Mouse (Mus musculus) cerebellum, adult 2 months (tissue): ENCODE measurements at regions not wholly inside any gene's neighbourhood (a gene's known extent, or its start where the extent isn't known, plus 50 kb on each side); places are given as distances from the start of the nearest gene placed in this dataset.

ENCODE experiments used
- DNase-seq, 2 experiments: peaks; one replicate each; pipeline ENCODE4 v3.0.0; 2021
- H3K27ac ChIP-seq: fragments of 200-500 bp; 2 replicates; pipeline ENCODE4 v1.5.1; 2012; ENCODE audit warnings: low read length, control low read depth, inconsistent platforms; ENCODE audit not compliant: insufficient read depth
- H3K27me3 ChIP-seq: fragments of 200-500 bp; 2 replicates; pipeline ENCODE4 v1.6.1; 2012; ENCODE audit warnings: inconsistent platforms, mild to moderate bottlenecking, low read length, moderate library complexity; ENCODE audit not compliant: control insufficient read depth, insufficient read depth
- H3K4me1 ChIP-seq: fragments of 200-500 bp; 2 replicates; pipeline ENCODE4 v1.6.1; 2011; ENCODE audit warnings: low read length; ENCODE audit not compliant: control insufficient read depth, insufficient read depth
- H3K4me3 ChIP-seq: fragments of 200-500 bp; replicated peaks from 2 replicates; pipeline ENCODE3; 2011; ENCODE audit warnings: mild to moderate bottlenecking, low read depth, low read length, control low read depth; ENCODE audit not compliant: insufficient read depth
- CTCF ChIP-seq: fragments of 200-500 bp; IDR thresholded peaks from 2 replicates; pipeline ENCODE4 v1.5.1; 2011; ENCODE audit warnings: low read depth, mild to moderate bottlenecking, control low read depth, low read length, moderate library complexity, borderline replicate concordance; ENCODE audit not compliant: insufficient read depth
- POLR2A ChIP-seq: fragments of 200-500 bp; IDR thresholded peaks from 2 replicates; pipeline ENCODE4 v1.6.1; 2011; ENCODE audit warnings: low read length, control low read depth, borderline replicate concordance; ENCODE audit not compliant: insufficient read depth
- WGBS: fragments of 180-500 bp; shearing (Covaris S2); methylation state at CpG from one replicate; pipeline ENCODE4 v1.1.7; 2018; 5-methylcytosine and 5-hydroxymethylcytosine counted together

- 97% methylated on average over 3 of the region's 3 CpGs for WGBS
- Histone ChIP-seq H3K27ac (no peak overlapping the region), H3K4me1 (no peaks in the 10 kb centered on the region), H3K4me3 (no peak overlapping the region), H3K27me3 (no peaks in the 10 kb centered on the region)
- no peak for DNase-seq
- TF ChIP-seq CTCF: no peak
- TF ChIP-seq POLR2A: no peak
These were observed 321.5 kb upstream of the Sall1 start for GRCm38 (mm10) chr8:89365430-89365829.

- 77% methylated on average over 4 of the region's 4 CpGs for WGBS
- no peak for TF ChIP-seq POLR2A
- Histone ChIP-seq H3K4me3 (no peak overlapping the region), H3K27me3 (no peaks in the 10 kb centered on the region), H3K27ac (no peak overlapping the region), H3K4me1 (no peaks in the 10 kb centered on the region)
- no peak for DNase-seq
These were observed 314.4 kb upstream of the Sall1 start for GRCm38 (mm10) chr8:89358411-89358810.

- 64% methylated on average over 3 of the region's 3 CpGs for WGBS
These were observed 301.6 kb upstream of the Sall1 start for GRCm38 (mm10) chr8:89345547-89345946.

GRCm38 (mm10) chr8:89341686-89342085 is 297.7 kb upstream of the Sall1 start:
- no peak overlapping the region for H3K4me3 ChIP-seq
- H3K27me3 ChIP-seq: no peaks in the 10 kb centered on the region
- H3K27ac ChIP-seq: no peak overlapping the region
- TF ChIP-seq POLR2A (no peak), CTCF (no peak)
- no peak for DNase-seq
- WGBS: 88% methylated on average over 5 of the region's 5 CpGs
- no peaks in the 10 kb centered on the region for H3K4me1 ChIP-seq

More at GRCm38 (mm10) chr8:89345547-89345946, 301.6 kb upstream of the Sall1 start:
- Histone ChIP-seq H3K27me3 (no peaks in the 10 kb centered on the region), H3K27ac (no peak overlapping the region), H3K4me1 (no peaks in the 10 kb centered on the region), H3K4me3 (no peak overlapping the region)
- DNase-seq: no peak
- TF ChIP-seq POLR2A: no peak
- TF ChIP-seq CTCF: no peak

- Histone ChIP-seq H3K4me3 (no peak overlapping the region), H3K27ac (no peak overlapping the region), H3K4me1 (no peaks in the 10 kb centered on the region), H3K27me3 (no peaks in the 10 kb centered on the region)
- WGBS: 82% methylated on average over 2 of the region's 2 CpGs
- no peak for TF ChIP-seq POLR2A
- no peak for TF ChIP-seq CTCF
- DNase-seq: no peak
These were observed 291.5 kb upstream of the Sall1 start for GRCm38 (mm10) chr8:89335416-89335815.

GRCm38 (mm10) chr8:89325751-89326351 is 281.9 kb upstream of the Sall1 start:
- Histone ChIP-seq H3K27me3 (no peaks in the 10 kb centered on the region; the same call in 1 of the 2 replicates), H3K4me1 (no peaks in the 10 kb centered on the region), H3K4me3 (no peak overlapping the region), H3K27ac (no peak overlapping the region)
- 88% methylated on average over 2 of the region's 2 CpGs for WGBS
- no peak for DNase-seq
- TF ChIP-seq POLR2A (no peak), CTCF (no peak)

GRCm38 (mm10) chr8:89325248-89325645 is 281.3 kb upstream of the Sall1 start:
- Histone ChIP-seq H3K4me3 (no peak overlapping the region), H3K27ac (no peak overlapping the region), H3K4me1 (no peaks in the 10 kb centered on the region), H3K27me3 (no peaks in the 10 kb centered on the region; the same call in 1 of the 2 replicates)
- TF ChIP-seq POLR2A: no peak
- no peak for TF ChIP-seq CTCF
- WGBS: 82% methylated on average over 5 of the region's 5 CpGs
- no peak for DNase-seq

GRCm38 (mm10) chr8:89324462-89325247 is 280.7 kb upstream of the Sall1 start:
- WGBS: 44% methylated on average over 12 of the region's 12 CpGs

More at GRCm38 (mm10) chr8:89324462-89325247, 280.7 kb upstream of the Sall1 start:
- Histone ChIP-seq H3K27ac (no peak overlapping the region), H3K4me3 (no peak overlapping the region), H3K27me3 (no peaks in the 10 kb centered on the region; the same call in 1 of the 2 replicates), H3K4me1 (no peaks in the 10 kb centered on the region)
- no peak for DNase-seq
- no peak for TF ChIP-seq CTCF
- TF ChIP-seq POLR2A: no peak
